Mouse (Mus musculus) embryonic stem cell, embryonic (primary cell): ENCODE measurements around the gene Fbxo22.

Experiments
- CTCF ChIA-PET, 4 experiments: fragments of 300-600 bp in 2 of 4; fragments of 350-600 bp in 2 of 4; sonication (Branson Sonifier 250); formaldehyde crosslinking; loops; one replicate each; lab custom pipeline; 2022; ENCODE audit warnings: inconsistent platforms in 2 of 4; lab: Charles Lee
- POLR2A ChIA-PET, 4 experiments: fragments of 300-600 bp in 2 of 4; fragments of 350-600 bp in 2 of 4; sonication (Branson Sonifier 250); formaldehyde crosslinking; loops; one replicate each; lab custom pipeline; 2022; ENCODE audit warnings: antibody characterized with exemption in 4 of 4, inconsistent platforms in 1 of 4; lab: Charles Lee

Gene Fbxo22

GRCm38 (mm10) chr9:55208790-55209481, at the start of gene Fbxo22:
Fbxo22 (plus strand) TSS chr9:55208925.
- ChIA-PET CTCF (interaction anchor here in 1 of 4 experiments (0.6 kb wide), 1 partner anchor 1352 kb away, joined by 3 read pairs; no protein-coding TSS in a partner anchor), POLR2A (interaction anchor here in 3 of 4 experiments (0.6 to 19.3 kb wide), 25 partner anchors 9 to 531 kb away, joined by 3 to 456 read pairs (median 4); partner anchors contain the start of genes Ube2q2 (in 3 of the 3) and Hykk (in 1 of the 3))

GRCm38 (mm10) chr9:55170655-55171412, 37.9 kb upstream of the Fbxo22 start:
- CTCF ChIA-PET = interaction anchor here in 1 of 4 experiments (1.5 kb wide), 1 partner anchor 45 kb away, joined by 5 read pairs; no protein-coding TSS in a partner anchor

GRCm38 (mm10) chr9:55172195-55172685, 36.5 kb upstream of the Fbxo22 start:
- ChIA-PET POLR2A (interaction anchor here in 2 of 4 experiments (0.5 to 3.1 kb wide), 6 partner anchors 10 to 768 kb away, joined by 3 to 11 read pairs (median 4); no protein-coding TSS in a partner anchor), CTCF (interaction anchor here in 1 of 4 experiments (0.5 kb wide), 1 partner anchor 154 kb away, joined by 3 read pairs; no protein-coding TSS in a partner anchor)

More at GRCm38 (mm10) chr9:55170655-55171412, 37.9 kb upstream of the Fbxo22 start:
- POLR2A ChIA-PET = interaction anchor here in 2 of 4 experiments (1.6 to 3.1 kb wide), 3 partner anchors 17 to 22 kb away, joined by 7 to 11 read pairs (median 7); partner anchors contain the start of gene Ube2q2 (in 2 of the 2)

GRCm38 (mm10) chr9:55174235-55174634, 34.5 kb upstream of the Fbxo22 start:
- ChIA-PET POLR2A (interaction anchor here in 2 of 4 experiments (0.9 to 2.1 kb wide), 6 partner anchors 9 to 51 kb away, joined by 3 to 9 read pairs (median 3); partner anchors contain the start of gene Fbxo22 (in 1 of the 2)), CTCF (interaction anchor here in 1 of 4 experiments (0.6 kb wide), 1 partner anchor 1629 kb away, joined by 3 read pairs; no protein-coding TSS in a partner anchor)

GRCm38 (mm10) chr9:55195876-55196275, 12.8 kb upstream of the Fbxo22 start:
- POLR2A ChIA-PET = interaction anchor here in 2 of 4 experiments (0.7 kb wide), 2 partner anchors 45 to 103 kb away, joined by 3 read pairs; no protein-coding TSS in a partner anchor
- CTCF ChIA-PET = interaction anchor here in 1 of 4 experiments (0.5 to 0.7 kb wide), 2 partner anchors 34 to 78 kb away, joined by 8 to 12 read pairs; no protein-coding TSS in a partner anchor

- POLR2A ChIA-PET = interaction anchor here in 2 of 4 experiments (0.9 to 2.9 kb wide), 7 partner anchors 9 to 30 kb away, joined by 3 to 12 read pairs (median 5); partner anchors contain the start of gene Fbxo22 (in 2 of the 2)
- CTCF ChIA-PET = interaction anchor here in 1 of 4 experiments (0.6 kb wide), 1 partner anchor 114 kb away, joined by 6 read pairs; no protein-coding TSS in a partner anchor
These were observed 10.5 kb upstream of the Fbxo22 start for GRCm38 (mm10) chr9:55198260-55198659.

GRCm38 (mm10) chr9:55199348-55199747, 9.4 kb upstream of the Fbxo22 start:
- ChIA-PET CTCF (no interaction called here), POLR2A (interaction anchor here in 3 of 4 experiments (0.7 to 2.9 kb wide), 8 partner anchors 10 to 151 kb away, joined by 3 to 12 read pairs (median 6); partner anchors contain the start of gene Fbxo22 (in 1 of the 3))

GRCm38 (mm10) chr9:55208458-55208789, 301 bp upstream of the Fbxo22 start:
- ChIA-PET POLR2A (interaction anchor here in 3 of 4 experiments (0.5 to 19.3 kb wide), 26 partner anchors 8 to 1077 kb away, joined by 3 to 456 read pairs (median 4); partner anchors contain the start of genes Ube2q2 (in 3 of the 3) and Hykk (in 1 of the 3)), CTCF (interaction anchor here in 1 of 4 experiments (0.6 kb wide), 1 partner anchor 26 kb away, joined by 4 read pairs; no protein-coding TSS in a partner anchor)

GRCm38 (mm10) chr9:55211611-55212010, 2.9 kb downstream of the Fbxo22 start:
- ChIA-PET CTCF (interaction anchor here in 2 of 4 experiments (0.7 to 1.4 kb wide), 2 partner anchors 14 to 172 kb away, joined by 3 to 16 read pairs; no protein-coding TSS in a partner anchor), POLR2A (interaction anchor here in 3 of 4 experiments (0.6 to 19.3 kb wide), 14 partner anchors 7 to 333 kb away, joined by 3 to 456 read pairs (median 4); partner anchors contain the start of gene Ube2q2 (in 2 of the 3))

GRCm38 (mm10) chr9:55213396-55213795, 4.7 kb downstream of the Fbxo22 start:
- ChIA-PET POLR2A (interaction anchor here in 2 of 4 experiments (0.6 to 19.3 kb wide), 5 partner anchors 13 to 322 kb away, joined by 3 to 456 read pairs (median 4); no protein-coding TSS in a partner anchor), CTCF (interaction anchor here in 2 of 4 experiments (0.6 kb wide), 2 partner anchors 19 to 39 kb away, joined by 3 read pairs; no protein-coding TSS in a partner anchor)

GRCm38 (mm10) chr9:55215056-55215455, 6.3 kb downstream of the Fbxo22 start:
- POLR2A ChIA-PET = interaction anchor here (0.6 to 19.3 kb wide), 31 partner anchors 10 to 298 kb away, joined by 3 to 456 read pairs (median 5); partner anchors contain the start of genes Ube2q2 (in 2 of the 4), AY074887 (in 1 of the 4), Etfa (in 1 of the 4) and Hykk (in 1 of the 4)
- CTCF ChIA-PET = interaction anchor here in 3 of 4 experiments (0.6 to 3.1 kb wide), 4 partner anchors 14 to 96 kb away, joined by 5 to 13 read pairs (median 8); no protein-coding TSS in a partner anchor

- ChIA-PET POLR2A (interaction anchor here (0.7 to 19.3 kb wide), 50 partner anchors 9 to 622 kb away, joined by 3 to 456 read pairs (median 4); partner anchors contain the start of genes Ube2q2 (in 2 of the 4), AY074887 (in 1 of the 4), Etfa (in 1 of the 4) and Hykk (in 1 of the 4)), CTCF (interaction anchor here (0.6 to 3.1 kb wide), 6 partner anchors 13 to 243 kb away, joined by 3 to 13 read pairs (median 6); no protein-coding TSS in a partner anchor)
These were observed 6.9 kb downstream of the Fbxo22 start for GRCm38 (mm10) chr9:55215648-55216047.

GRCm38 (mm10) chr9:55216078-55216477, 7.4 kb downstream of the Fbxo22 start:
- CTCF ChIA-PET = interaction anchor here (0.6 to 3.1 kb wide), 7 partner anchors 13 to 476 kb away, joined by 3 to 13 read pairs (median 5); no protein-coding TSS in a partner anchor
- POLR2A ChIA-PET = interaction anchor here (0.6 to 19.3 kb wide), 52 partner anchors 8 to 622 kb away, joined by 3 to 456 read pairs (median 4); partner anchors contain the start of genes Ube2q2 (in 2 of the 4), AY074887 (in 1 of the 4), Etfa (in 1 of the 4) and Hykk (in 1 of the 4)

GRCm38 (mm10) chr9:55217381-55217780, 8.7 kb downstream of the Fbxo22 start:
- POLR2A ChIA-PET = interaction anchor here (0.6 to 19.3 kb wide), 18 partner anchors 5 to 201 kb away, joined by 3 to 456 read pairs (median 4); partner anchors contain the start of genes Fbxo22 (in 2 of the 4) and Ube2q2 (in 2 of the 4)
- CTCF ChIA-PET = interaction anchor here in 2 of 4 experiments (0.6 to 3.1 kb wide), 2 partner anchors 11 to 70 kb away, joined by 4 to 13 read pairs; no protein-coding TSS in a partner anchor

- ChIA-PET POLR2A (interaction anchor here (0.6 to 19.3 kb wide), 19 partner anchors 5 to 89 kb away, joined by 3 to 456 read pairs (median 4); partner anchors contain the start of genes Fbxo22 (in 3 of the 4) and Ube2q2 (in 1 of the 4)), CTCF (interaction anchor here in 3 of 4 experiments (0.5 to 1.4 kb wide), 4 partner anchors 13 to 275 kb away, joined by 3 to 4 read pairs (median 4); no protein-coding TSS in a partner anchor)
These were observed 16.5 kb downstream of the Fbxo22 start for GRCm38 (mm10) chr9:55225165-55225737.
